Mouse (Mus musculus) testis, postnatal 14 days (tissue): Measurements from ENCODE around the gene Nub1.

Experiments used
- DNase-seq: peaks from one replicate; pipeline ENCODE4 v3.0.0; 2021; ENCODE audit warnings: low spot score

Nub1 gene

DNA sequence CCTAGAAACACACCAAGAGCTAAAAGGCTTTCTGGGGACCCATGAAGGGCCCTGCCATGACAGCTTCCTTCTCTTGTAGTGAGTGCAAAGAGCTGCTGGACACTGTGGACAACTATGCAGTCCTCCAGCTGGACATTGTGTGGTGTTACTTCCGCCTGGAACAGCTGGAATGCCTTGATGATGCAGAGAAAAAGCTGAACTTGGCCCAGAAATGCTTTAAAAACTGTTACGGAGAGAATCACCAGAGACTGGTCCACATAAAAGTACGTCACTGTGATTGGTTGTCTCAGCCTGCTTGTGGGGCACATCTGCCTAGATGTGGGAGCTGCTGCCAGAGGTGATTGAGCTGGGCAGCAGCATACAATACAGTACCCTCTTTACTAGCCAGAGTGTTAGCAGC, 15.9 kb downstream of the Nub1 start:
- DNase-seq = no peak

DNA sequence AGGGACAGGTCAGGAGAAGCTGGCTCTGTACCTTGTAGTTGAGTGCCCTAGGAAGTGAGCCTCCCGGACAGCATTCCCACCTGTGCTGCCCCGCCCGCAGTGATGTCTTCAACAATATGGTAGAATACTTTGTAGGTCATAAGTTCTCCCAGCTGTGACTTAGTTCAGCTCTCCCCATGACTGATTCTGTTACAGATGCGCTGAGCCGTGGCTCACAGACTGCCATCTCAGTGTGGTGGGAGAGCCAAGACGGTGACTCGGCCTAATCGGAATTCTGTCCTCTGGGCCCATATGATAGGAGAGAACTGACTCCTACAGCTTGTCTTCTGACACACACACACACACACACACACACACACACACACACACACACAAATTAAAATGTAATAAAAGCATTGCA, 19.3 kb downstream of the Nub1 start:
- no peak for DNase-seq

DNA sequence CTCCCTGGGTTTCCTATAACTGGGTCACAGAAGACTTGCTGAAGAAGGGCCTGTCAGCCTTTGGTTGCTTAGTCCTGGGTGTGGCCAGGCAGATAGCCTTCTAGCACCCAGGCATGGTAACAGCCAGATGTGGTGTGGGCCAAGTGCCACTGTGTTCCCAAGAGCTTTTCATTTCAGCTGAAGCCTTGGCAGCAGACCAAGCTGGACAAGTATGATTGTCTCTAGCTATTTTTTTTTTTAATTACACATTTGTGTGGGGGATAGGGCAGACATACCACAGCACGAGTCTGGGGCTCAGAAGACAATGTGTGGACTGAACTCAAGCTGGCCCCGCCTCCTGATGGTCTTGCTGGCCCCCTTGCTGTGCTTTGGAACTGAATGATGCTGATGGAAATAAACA, 24.6 kb downstream of the Nub1 start:
- no peak for DNase-seq

DNA sequence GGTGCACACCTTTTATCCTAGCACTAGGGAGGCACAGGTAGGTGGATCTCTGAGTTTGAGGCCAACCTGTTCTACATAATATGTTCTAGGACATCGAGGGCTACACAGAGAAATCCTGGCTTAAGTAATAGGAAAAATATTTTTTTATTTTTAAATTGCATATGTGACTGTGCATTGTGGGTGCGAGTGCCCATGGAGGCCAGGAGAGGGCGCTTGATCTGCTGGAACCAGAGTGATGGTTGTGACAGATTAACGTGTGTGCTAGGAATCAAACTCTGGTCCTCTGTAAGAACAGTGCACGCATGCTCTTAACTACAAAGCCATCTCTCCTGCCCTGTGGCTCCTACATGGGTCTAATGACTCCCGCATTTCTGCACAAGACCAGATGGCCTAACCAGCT, 26.3 kb downstream of the Nub1 start:
- no peak for DNase-seq

DNA sequence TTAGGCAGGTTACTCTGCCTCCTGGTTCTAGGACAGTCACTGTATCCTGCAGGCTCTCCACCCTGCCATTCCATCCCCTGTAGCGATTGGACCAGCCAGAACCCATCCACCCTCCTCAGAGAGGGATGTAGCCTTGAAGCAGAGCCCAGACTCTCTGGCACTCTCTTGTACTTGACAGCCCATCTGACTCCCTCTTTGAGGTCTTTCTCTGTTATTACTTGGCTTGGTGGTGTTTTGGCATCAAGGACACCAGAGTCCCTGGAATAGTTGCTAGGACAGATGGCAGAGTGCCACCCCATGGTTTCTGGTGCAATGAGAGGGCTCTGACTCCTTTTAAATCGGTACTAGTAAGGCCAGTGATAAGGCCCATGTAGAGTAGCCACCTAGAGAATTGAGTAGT, 27.9 kb downstream of the Nub1 start:
- DNase-seq = no peak

DNA sequence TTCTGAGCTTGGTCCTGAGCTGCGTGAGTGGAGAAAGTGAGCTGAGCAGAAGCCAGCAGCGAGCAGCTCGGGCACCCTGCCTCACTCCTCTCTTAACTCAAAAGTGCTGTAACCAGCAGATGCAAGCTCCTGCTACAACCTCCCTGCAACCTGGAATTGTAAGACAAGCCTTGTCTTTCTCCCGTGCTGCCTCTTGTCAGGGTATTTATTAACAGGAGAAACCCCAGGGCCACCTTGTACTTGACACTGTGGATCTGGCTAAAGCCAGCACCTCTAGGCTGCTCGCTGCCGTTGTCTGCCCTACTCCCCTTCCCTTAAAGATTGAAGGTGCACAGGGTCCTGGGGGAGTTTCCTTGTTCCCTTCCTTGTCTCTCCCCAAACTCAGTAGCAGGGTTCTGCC, 28.7 kb downstream of the Nub1 start:
- DNase-seq = no peak

DNA sequence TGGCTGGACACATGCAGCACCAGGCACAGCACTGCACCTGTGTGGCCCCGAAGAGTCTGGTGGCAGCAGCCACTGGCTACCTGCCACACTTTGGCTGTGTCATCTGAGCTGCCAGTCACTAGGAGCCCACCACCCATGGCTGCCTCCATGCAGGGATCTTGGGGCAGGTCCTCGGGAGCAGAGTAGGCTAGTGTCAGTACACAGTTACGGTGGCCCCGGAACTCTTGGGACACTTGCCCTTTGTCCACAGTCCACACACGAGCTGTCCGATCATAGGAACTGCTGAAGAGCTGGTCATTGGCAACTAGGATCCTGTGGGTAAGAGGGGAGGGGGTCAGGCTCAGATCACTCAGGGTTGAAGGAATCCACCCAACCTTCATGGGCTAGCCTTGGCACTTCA, 32.7 kb downstream of the Nub1 start:
- no peak for DNase-seq

DNA sequence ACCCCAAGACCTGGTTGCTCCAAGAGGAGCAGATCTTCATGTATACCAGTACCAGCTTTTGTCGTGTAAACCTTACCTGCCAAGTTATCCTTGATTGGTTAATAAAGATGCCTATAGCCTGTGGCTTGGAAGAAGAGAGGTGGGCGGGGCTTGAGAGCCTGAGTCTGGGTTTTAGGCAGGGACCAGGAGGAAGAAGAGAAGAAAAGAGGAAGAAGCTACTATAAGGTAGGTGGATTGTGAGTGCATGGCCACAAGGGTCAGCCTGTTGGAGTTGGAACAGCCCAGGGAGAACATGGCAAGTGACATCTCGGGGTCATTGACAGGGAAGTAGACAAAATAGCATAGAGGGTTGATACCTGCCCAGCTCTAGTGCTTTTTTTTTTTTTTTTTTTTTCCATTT, 34.5 kb downstream of the Nub1 start:
- DNase-seq = no peak

DNA sequence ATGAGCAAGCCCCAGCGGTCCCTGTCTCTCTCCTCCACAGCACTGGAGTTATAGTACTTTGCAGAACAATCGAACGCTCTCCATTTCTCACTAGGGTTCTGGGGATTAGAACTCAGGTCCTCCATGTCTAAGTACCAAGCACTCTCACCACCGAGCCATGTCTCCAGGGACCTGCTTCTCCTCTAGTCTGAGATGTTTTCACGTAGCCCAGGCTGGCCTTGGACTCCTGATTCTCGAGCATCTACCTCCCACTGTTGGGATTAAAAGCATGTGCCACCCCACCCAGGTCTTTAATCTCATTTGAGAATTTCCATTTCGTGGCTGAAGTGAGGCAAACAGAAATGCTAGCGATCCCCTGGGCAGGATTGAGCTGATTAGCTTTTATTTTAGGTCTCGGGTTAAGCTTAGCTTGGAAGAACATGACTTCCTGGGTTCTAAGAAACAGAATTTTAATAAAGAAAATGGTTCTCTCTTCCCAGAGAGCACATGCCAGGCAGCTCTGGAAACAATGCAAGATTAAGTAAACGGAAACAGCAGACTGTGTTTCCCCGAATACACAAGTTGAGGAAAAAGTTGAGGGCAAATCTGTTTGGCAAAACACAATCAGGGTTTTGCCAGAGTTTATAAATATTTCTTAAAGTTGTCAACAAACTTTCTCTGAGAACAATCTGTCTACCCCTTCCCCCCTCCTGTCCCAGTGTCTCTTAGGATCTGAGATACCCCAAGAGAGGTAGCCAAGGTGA, 38.4 kb downstream of the Nub1 start:
- DNase-seq = no peak

DNA sequence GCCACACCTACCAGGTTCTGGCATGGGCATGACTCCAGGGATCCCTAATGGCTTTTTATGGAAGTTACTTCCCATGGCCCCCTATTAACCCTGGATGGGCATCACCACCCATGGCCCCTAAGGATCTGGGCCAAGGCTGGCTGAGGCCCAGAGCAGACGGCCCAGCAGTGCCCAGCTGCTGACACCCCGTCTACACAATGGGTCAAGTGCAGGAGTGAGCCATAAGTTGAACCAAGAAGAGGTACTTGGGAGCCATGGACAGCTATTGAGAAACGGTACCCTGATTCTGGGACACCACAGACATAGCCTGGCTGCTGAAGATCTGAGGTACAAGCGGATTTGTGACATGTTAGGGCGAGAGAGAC, 38.9 kb downstream of the Nub1 start:
- no peak for DNase-seq

DNA sequence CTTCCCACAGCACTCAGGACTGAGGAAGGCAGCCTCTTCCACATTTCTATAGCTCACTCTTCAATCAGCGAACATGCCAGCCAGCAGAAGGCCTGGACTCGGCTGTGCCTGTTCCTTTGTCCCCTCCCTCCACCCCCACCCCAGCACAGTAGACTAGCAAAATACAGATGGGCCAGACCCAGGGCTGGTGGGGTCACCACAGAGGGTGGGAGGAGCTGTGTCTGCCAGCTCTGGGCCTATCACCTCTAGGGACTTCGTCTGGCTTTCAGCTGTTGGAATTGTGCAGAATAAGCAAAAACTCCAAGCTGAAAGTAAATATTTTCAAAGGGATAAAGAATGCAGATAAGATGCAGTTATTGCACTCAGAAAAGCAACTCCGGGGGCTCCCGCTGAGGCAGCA, 39.5 kb downstream of the Nub1 start:
- no peak for DNase-seq

DNA sequence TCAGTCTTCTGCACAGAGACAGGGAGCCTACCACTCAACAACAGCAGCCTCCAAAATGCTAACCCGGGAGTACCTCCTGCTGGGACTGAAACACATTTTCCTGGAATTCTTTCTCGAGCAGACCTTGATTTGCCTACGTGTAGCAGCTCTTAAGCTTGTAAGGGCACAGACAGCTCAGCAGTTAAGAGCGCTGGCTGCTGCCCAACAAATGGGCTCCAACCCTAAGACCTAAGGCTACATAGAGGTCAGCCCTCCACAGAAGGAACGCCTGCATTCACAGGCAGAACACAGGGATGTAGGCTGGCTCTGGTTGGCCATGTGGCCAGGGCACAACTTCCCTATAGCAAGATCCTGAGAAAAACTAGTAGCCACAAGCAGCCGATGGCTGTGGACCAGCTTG, 40.6 kb downstream of the Nub1 start:
- no peak for DNase-seq

DNA sequence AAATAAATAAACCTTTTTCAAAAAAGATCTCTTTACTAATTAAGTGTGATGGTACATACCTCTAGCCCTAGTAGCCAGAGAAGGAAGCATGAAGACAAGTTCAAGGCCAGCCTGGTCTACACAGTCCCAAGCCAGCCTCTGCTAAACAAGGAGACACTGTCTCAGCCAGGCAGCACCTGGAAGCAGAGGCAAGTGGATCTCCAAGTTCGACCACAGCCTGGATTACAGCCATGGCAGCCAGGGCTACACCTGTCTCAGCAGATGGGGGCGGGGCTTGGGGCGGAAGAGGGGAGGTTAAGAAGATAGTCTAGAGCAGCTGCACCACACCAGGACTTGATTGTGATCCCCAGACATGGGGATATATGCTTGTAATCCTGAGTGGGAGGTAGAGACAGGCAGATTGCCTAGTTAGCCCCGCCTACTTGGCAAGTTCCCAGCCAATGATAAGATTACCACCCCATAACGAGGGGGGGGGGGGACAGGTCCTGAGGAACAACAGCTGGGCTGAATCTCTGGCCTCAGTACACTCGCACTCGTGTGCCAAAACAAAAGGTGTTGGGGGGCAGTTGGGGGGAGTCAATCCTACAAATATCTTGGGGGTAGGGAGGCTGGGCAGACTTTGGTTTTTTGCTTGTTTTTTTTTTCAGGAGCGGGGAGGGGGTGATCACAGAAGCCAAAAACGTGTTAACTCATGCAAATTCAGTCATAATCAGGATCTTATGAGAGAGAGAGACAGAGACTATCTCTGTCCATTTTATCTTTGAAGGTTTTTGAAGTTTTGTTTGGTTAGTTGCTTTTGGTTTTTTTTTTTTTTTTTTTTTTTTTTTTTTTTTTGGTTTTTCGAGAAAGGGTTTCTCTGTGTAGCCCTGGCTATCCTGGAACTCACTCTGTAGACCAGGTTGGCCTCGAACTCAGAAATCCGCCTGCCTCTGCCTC, 41.8 kb downstream of the Nub1 start:
- peak; percentile 61 for DNase-seq

DNA sequence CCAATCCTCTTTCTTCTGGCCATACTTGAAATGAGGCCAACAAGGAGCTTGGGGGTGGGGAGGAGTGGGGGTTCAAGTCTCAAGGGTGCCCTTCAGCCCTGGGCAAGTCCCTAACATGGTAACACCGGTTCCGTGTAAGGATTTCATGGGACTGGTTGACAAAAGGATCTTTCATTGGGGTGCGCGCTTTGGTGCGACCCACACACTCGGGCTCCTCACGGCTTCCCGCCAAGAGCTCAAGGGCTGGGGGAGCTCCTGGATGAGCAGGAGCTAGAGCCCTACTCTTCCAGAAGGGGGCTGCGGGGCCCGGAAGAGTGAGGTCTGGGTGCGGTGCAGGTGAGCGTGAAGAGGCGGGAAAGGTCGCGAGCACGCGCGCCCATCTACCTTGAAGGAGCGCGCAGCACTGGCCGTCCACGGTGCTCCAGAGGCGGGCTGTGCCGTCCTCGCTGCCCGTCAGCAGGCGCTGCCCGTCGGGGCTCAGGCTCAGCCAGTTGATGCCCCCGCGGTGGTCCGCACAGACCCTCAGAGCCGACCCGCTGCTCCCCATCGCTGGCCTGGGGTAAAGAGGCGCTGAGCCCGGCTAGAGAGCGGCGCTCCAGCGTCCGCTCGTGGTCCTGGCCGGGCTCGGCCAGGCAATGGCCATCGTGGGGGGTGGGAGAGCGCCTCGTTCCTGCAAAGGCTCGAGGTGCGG, 44.6 kb downstream of the Nub1 start:
- no peak for DNase-seq

DNA sequence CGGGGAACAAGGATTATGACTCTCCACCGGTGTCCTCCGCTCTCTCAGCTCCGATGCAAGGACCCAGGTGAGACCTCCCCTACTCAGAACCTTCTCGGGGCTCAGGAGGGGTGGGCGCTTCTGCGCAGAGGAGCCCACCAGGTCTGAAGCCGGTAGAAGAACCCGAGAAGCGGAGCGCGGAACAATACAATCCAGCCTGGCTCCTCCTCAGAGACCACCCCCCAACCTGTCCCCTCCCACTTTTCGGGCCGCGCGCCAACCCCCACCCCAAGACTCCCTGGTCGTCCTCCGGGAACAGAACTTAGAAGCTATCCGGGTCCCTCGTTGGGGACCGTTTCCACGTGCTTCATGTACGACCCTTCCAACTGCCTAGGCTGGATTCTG, 45.1 kb downstream of the Nub1 start, which contains the start of gene Wdr86:
Gene Wdr86, minus strand, starts transcription at position 240 of the 384 bp plus-strand sequence.
- DNase-seq = no peak

DNA sequence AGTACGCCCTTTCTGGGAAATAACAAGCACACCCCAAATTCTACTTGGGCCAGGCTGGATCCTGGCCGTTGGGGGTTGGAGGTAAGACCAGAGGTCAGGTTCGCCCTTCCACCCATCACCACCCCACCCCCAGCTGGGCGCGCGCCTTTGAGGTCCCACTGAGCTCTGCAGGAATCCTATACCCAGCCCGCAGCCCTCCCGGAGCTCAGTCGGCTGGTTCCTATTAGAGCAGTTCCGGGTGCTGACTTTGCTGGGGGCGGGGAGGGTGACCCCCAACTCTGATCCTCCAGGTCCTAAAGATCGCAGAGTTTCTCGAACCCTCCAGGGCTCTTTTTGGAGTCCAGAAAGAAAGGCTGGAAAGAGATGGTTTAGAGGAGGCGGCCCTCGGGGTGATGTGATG, 45.7 kb downstream of the Nub1 start:
- DNase-seq = no peak

DNA sequence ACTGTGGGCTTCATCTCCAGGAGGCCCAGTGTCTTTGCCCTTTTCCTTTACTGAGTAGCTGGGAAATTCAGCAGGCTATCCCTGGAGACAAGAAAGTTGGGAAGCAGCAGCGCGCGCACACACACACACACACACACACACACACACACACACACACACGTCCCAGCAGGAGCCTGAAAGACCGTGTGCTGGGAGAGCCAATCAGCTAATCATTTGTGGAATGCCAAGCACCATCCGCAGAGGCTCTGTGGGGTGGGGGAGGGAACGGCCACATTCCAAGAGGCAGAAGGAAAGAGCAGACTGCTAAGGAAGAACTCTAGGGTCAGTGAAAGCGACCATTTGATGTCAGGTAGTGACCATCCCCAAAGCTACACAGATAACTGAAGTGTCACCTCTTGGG, 47.8 kb downstream of the Nub1 start:
- DNase-seq = no peak

DNA sequence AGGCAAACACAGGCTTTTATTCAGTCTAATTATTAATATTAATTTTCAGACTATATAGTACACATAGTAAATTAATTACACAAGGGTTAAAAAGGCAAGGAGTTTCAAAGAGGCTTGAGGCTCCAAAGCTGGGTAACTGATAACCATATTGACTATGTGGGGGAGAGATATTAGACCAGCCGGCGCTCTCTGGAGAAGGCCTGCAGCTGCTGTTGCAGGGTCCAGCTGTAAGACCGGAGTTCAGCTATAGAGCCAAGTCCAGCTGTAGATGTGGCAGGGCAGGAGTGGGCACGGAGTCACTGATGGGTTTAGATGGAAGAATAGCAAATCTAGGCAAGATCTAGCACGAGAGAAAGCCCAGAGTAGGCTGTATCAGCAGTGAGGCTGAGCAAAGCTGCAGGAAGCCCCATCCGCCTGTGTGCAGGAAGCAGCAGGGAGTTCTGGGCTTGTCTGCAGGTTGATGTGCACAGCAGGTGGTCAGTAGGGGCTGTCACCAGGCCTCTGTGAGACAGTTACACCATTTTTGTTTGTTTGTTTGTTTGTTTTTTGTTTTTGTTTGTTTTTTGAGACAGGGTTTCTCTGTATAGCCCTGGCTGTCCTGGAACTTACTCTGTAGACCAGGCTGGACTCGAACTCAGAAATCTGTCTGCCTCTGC, 48.6 kb downstream of the Nub1 start:
- no peak for DNase-seq

DNA sequence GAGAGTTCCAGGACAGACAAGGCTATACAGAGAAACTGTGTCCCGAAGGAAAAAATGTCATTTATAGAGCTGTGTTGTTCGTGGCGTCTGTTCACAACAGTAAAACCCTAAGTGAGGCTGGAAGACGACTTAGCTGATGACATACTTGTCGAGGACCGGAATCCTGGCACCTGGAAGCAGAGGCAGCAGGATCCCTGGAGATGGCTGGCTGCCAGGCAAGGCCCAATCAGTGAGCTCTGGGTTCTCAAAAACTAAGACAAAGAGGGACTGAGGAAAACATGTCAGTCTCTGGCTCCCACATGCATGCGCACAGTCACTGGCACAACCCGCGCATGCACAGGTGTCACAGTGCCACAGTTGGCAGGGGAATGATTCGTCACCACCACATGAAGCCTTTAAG, 52.3 kb downstream of the Nub1 start:
- no peak for DNase-seq

DNA sequence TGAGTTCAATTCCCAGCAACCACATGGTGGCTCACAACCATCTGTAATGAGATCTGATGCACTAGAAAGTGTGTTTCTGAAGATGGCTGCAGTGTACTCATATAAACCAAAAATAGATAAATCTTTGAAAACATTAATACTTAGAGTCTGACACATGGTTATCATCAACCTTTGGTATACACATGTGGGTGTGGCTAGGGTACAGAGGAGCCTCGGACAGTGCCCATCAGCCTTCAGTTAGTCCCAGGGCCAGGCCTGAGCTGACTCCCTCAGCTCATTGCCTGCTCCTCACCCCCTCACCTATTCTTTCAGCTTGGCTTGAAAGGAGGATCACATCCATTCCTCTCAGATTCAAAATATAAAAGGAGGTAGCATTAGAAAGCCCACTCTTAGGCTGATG, 53.2 kb downstream of the Nub1 start:
- DNase-seq = no peak

DNA sequence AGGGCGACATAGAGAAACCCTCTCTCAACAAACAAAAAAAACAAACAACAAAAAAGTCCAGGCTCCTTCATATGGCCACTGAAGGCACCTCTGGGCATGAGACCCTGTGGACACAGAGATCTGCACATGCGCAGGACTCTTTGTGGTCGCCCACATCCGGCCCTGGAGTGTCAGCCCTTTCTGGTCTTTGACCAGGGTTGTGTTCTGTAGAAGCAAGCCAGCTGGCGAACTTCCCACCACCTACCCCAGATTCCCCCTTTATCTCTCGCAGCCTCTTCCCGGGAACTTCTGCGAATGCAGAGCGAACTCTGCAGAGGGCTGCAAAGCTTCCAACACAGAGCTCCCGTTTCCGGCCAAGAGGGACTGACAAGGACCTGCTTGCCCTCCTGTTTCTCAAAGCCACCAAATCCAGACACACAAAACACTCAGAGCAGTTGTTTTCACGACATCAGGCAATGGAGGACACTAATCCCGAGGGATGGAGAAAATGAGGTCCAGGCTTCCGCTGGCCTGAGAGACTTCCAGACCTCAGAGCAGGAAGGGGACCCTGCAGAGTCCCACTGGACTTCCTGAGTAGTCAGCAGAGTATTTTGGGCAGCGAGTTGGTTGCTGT, 53.9 kb downstream of the Nub1 start:
- peak; percentile 61 for DNase-seq
